Comparison of ENCODE assay signal across 32 mouse cellular contexts in the genomic region with DNA sequence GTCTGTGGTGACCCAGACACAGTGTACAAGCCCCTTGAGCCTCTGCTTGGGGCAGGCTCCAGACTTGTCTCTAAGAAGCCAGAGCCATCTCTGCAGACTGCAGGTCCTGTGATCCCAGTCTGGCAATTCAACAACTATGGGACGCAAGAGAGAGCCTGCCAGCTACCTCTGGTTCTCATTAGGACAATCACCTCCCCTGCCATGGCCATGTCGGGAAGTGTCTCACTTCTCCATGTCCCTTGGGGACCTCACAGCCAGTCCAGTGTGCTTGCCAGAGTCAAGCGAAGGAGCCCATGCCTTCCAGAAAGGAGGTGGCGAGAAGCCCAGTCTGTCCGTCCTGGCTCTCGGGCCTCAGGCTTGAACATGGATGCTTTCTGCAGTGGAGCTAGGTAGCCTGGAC. TPM values are rescaled to one million over a fixed set of nuclear protein-coding genes. Genes with fewer than 3 reads are reported as not detected.
DNase-seq lines count a peak whose midpoint lies in the region; ATAC-seq lines count a peak whose summit lies in the region.
"Had no signal": no experiment of that assay in that cellular context is flagged by ENCODE, and none has a peak within 500 bp of the region (broad histone marks: within the 10 kb centered on the region; RNA-seq: fewer than 3 reads in every experiment).

No protein-coding gene starts in this region.

- no peak for ATAC-seq in hindbrain, embryonic 16.5 days
- ATAC-seq: forebrain, embryonic 15.5 days; lung, postnatal 0 days; midbrain, embryonic 13.5 days had no signal

- no peaks in the 10 kb centered on the region for H3K27me3 ChIP-seq in limb, embryonic 10.5 days (ENCODE audit: low read depth, poor library complexity, severe bottlenecking)
- no peaks in the 10 kb centered on the region for H3K27me3 ChIP-seq in hindbrain, embryonic 16.5 days (replicated peaks; ENCODE audit: control insufficient read depth, insufficient read depth, low read length)
- H3K27me3 ChIP-seq: embryonic facial prominence, embryonic 13.5 days; forebrain, embryonic 15.5 days; hindbrain, embryonic 15.5 days; kidney, embryonic 15.5 days; limb, embryonic 15.5 days; liver, embryonic 13.5 days; midbrain, embryonic 13.5 days had no signal

- no peaks in the 10 kb centered on the region for H3K9me3 ChIP-seq in limb, embryonic 10.5 days (replicated peaks)
- no peaks in the 10 kb centered on the region for H3K9me3 ChIP-seq in hindbrain, embryonic 16.5 days (ENCODE audit: control insufficient read depth, low read length)
- H3K9me3 ChIP-seq: embryonic facial prominence, embryonic 13.5 days; forebrain, embryonic 10.5 days; forebrain, embryonic 15.5 days; heart, embryonic 15.5 days; hindbrain, embryonic 10.5 days; hindbrain, embryonic 15.5 days; kidney, embryonic 15.5 days; limb, embryonic 15.5 days; liver, embryonic 13.5 days; midbrain, embryonic 13.5 days had no signal

- WGBS in limb, embryonic 10.5 days: 81% methylated on average over 6 of the region's 6 CpGs
- 80% methylated on average over 6 of the region's 6 CpGs for WGBS in hindbrain, embryonic 16.5 days

- peak; percentile 29 for DNase-seq in adrenal gland, postnatal 25 days
- no peak for DNase-seq in adrenal gland, adult 18-20 months (ENCODE audit: low spot score in 2 of 2)
- DNase-seq in heart, adult 18-20 months: peak; percentile 75 to 85
- DNase-seq in heart, postnatal 4 days: no peak
- peak; percentile 70 for DNase-seq in gastrocnemius, postnatal 25 days
- no peak for DNase-seq in limb, embryonic 10.5 days (ENCODE audit: low spot score)
- DNase-seq in spleen, postnatal 10 days (ENCODE audit: low spot score in 2 of 2): no peak
- DNase-seq: adrenal gland, adult 2 months; cerebellum, adult 18-20 months; kidney, adult 18-20 months; left cerebral cortex, postnatal 4 days; liver, embryonic 13.5 days; lung, adult 18-20 months; lung, postnatal 4 days; thymus, postnatal 25 days had no signal

- no peak overlapping the region for H3K4me2 ChIP-seq in hindbrain, embryonic 16.5 days (ENCODE audit: low read length)
- H3K4me2 ChIP-seq: embryonic facial prominence, embryonic 13.5 days; forebrain, embryonic 15.5 days; heart, embryonic 15.5 days; hindbrain, embryonic 15.5 days; kidney, embryonic 15.5 days; limb, embryonic 15.5 days; liver, embryonic 13.5 days; midbrain, embryonic 13.5 days had no signal

- peaks cover 6% of the 10 kb centered on the region for H3K4me1 ChIP-seq in limb, embryonic 10.5 days
- no peaks in the 10 kb centered on the region for H3K4me1 ChIP-seq in hindbrain, embryonic 16.5 days (ENCODE audit: control insufficient read depth, insufficient read depth, low read depth, low read length)
- H3K4me1 ChIP-seq: embryonic facial prominence, embryonic 13.5 days; forebrain, embryonic 10.5 days; hindbrain, embryonic 10.5 days; hindbrain, embryonic 15.5 days; kidney, embryonic 15.5 days; liver, embryonic 13.5 days; midbrain, embryonic 13.5 days had no signal

- H3K4me3 ChIP-seq in limb, embryonic 10.5 days: no peak overlapping the region
- no peak overlapping the region for H3K4me3 ChIP-seq in hindbrain, embryonic 16.5 days (ENCODE audit: low read length)
- H3K4me3 ChIP-seq: embryonic facial prominence, embryonic 13.5 days; forebrain, embryonic 10.5 days; forebrain, embryonic 15.5 days; heart, embryonic 15.5 days; hindbrain, embryonic 10.5 days; hindbrain, embryonic 15.5 days; kidney, embryonic 15.5 days; layer of hippocampus, adult 2 months; left cerebral cortex, adult 2 months; limb, embryonic 15.5 days; liver, embryonic 13.5 days; midbrain, embryonic 13.5 days had no signal

- H3K9ac ChIP-seq in hindbrain, embryonic 16.5 days (ENCODE audit: low read depth, low read length): no peak overlapping the region
- H3K9ac ChIP-seq: embryonic facial prominence, embryonic 13.5 days; forebrain, embryonic 15.5 days; heart, embryonic 15.5 days; hindbrain, embryonic 15.5 days; kidney, embryonic 15.5 days; limb, embryonic 15.5 days; liver, embryonic 13.5 days; midbrain, embryonic 13.5 days had no signal

- H3K27ac ChIP-seq in limb, embryonic 10.5 days: 0 out of 2 replicates have a peak overlapping the region, but pooled peaks have one; percentile 5
- no peak overlapping the region for H3K27ac ChIP-seq in hindbrain, embryonic 16.5 days (ENCODE audit: low read depth, low read length)
- H3K27ac ChIP-seq: embryonic facial prominence, embryonic 13.5 days; forebrain, embryonic 10.5 days; forebrain, embryonic 15.5 days; heart, embryonic 15.5 days; hindbrain, embryonic 10.5 days; hindbrain, embryonic 15.5 days; kidney, embryonic 15.5 days; layer of hippocampus, adult 2 months; left cerebral cortex, adult 2 months; limb, embryonic 15.5 days; liver, embryonic 13.5 days; midbrain, embryonic 13.5 days had no signal

- no peaks in the 10 kb centered on the region for H3K36me3 ChIP-seq in limb, embryonic 10.5 days
- no peaks in the 10 kb centered on the region for H3K36me3 ChIP-seq in hindbrain, embryonic 16.5 days (ENCODE audit: control insufficient read depth, insufficient read depth, low read length)
- H3K36me3 ChIP-seq: embryonic facial prominence, embryonic 13.5 days; forebrain, embryonic 10.5 days; forebrain, embryonic 15.5 days; heart, embryonic 15.5 days; hindbrain, embryonic 10.5 days; hindbrain, embryonic 15.5 days; kidney, embryonic 15.5 days; limb, embryonic 15.5 days; liver, embryonic 13.5 days; midbrain, embryonic 13.5 days had no signal

RNA-seq across cellular contexts. Expression of a gene that starts 46.7 kb away (rescaled TPM):
- total RNA-seq in adrenal gland, postnatal 25 days (2021): 35.5 and 44.3 TPM in 2 replicates
- 10 to 100 TPM; 26.0 to 78.7 TPM for total RNA-seq in adrenal gland, adult 18-20 months (2021)
- total RNA-seq in heart, adult 18-20 months (2021): 10 to 100 TPM; 73.5 to 83.6 TPM
- total RNA-seq in heart, postnatal 4 days (2021): 10 to 100 TPM; 23.3 to 30.8 TPM
- total RNA-seq in gastrocnemius, postnatal 25 days (2021): 10 to 100 TPM; 37.4 to 46.7 TPM
- 0.51 and 0.62 TPM in 2 replicates for polyA plus RNA-seq in limb, embryonic 10.5 days (2016; fragmentation: Nextera tagmentation; extraction: Ambion mirVana)
- polyA plus RNA-seq in hindbrain, embryonic 16.5 days (2015; fragmentation: Nextera tagmentation; extraction: Ambion mirVana): 17.3 and 25.5 TPM in 2 replicates
- total RNA-seq: common myeloid progenitor, adult 5-6 weeks; megakaryocyte-erythroid progenitor cell, adult 5-6 weeks; MEL; monocyte, adult 5-6 weeks had no signal

RNA-seq across cellular contexts. Expression of a gene that starts 50.0 kb away (rescaled TPM):
- 70.0 and 75.0 TPM in 2 replicates for total RNA-seq in adrenal gland, postnatal 25 days (2021)
- total RNA-seq in adrenal gland, adult 18-20 months (2021): 10 to 100 TPM; 51.0 to 53.6 TPM
- total RNA-seq in heart, adult 18-20 months (2021): 10 to 100 TPM; 26.2 to 28.0 TPM
- 10 to 100 TPM; 20.8 to 23.6 TPM for total RNA-seq in heart, postnatal 4 days (2021)
- 10 to 100 TPM; 16.4 to 18.9 TPM for total RNA-seq in gastrocnemius, postnatal 25 days (2021)
- 7.3 and 11.5 TPM in 2 replicates for polyA plus RNA-seq in limb, embryonic 10.5 days (2016; fragmentation: Nextera tagmentation; extraction: Ambion mirVana)
- polyA plus RNA-seq in hindbrain, embryonic 16.5 days (2015; fragmentation: Nextera tagmentation; extraction: Ambion mirVana): 12.0 and 13.2 TPM in 2 replicates

RNA-seq across cellular contexts. Expression of a gene that starts 58.0 kb away (rescaled TPM):
- total RNA-seq in adrenal gland, postnatal 25 days (2021): 7.3 and 9.0 TPM in 2 replicates
- 1 to 10 TPM; 7.1 to 7.7 TPM for total RNA-seq in adrenal gland, adult 18-20 months (2021)
- 1 to 10 TPM; 2.1 to 2.2 TPM for total RNA-seq in heart, adult 18-20 months (2021)
- total RNA-seq in heart, postnatal 4 days (2021): 1 to 10 TPM; 4.1 to 4.6 TPM
- 1 to 10 TPM; 1.5 to 1.6 TPM for total RNA-seq in gastrocnemius, postnatal 25 days (2021)
- polyA plus RNA-seq in limb, embryonic 10.5 days (2016; fragmentation: Nextera tagmentation; extraction: Ambion mirVana): 10.1 and 10.6 TPM in 2 replicates
- polyA plus RNA-seq in hindbrain, embryonic 16.5 days (2015; fragmentation: Nextera tagmentation; extraction: Ambion mirVana): 6.2 and 6.4 TPM in 2 replicates

Comparison
In these comparisons a context has a peak if more than half of its experiments do, and no peak if none do; other contexts are left out.
1. DNase-seq: peak in adrenal gland, postnatal 25 days (single experiment), heart, adult 18-20 months (2 of 2) and gastrocnemius, postnatal 25 days (single experiment); none in adrenal gland, adult 18-20 months (0 of 2), heart, postnatal 4 days (single experiment), limb, embryonic 10.5 days (single experiment) and spleen, postnatal 10 days (0 of 2).